Mouse (Mus musculus): Measurements from ENCODE around the gene Irf5.
"Not testable (repeated sequence)": the region's sequence is repeated elsewhere in the genome, so short reads cannot be mapped to it uniquely, and the experiment has no call there.

The Irf5 gene

DNA sequence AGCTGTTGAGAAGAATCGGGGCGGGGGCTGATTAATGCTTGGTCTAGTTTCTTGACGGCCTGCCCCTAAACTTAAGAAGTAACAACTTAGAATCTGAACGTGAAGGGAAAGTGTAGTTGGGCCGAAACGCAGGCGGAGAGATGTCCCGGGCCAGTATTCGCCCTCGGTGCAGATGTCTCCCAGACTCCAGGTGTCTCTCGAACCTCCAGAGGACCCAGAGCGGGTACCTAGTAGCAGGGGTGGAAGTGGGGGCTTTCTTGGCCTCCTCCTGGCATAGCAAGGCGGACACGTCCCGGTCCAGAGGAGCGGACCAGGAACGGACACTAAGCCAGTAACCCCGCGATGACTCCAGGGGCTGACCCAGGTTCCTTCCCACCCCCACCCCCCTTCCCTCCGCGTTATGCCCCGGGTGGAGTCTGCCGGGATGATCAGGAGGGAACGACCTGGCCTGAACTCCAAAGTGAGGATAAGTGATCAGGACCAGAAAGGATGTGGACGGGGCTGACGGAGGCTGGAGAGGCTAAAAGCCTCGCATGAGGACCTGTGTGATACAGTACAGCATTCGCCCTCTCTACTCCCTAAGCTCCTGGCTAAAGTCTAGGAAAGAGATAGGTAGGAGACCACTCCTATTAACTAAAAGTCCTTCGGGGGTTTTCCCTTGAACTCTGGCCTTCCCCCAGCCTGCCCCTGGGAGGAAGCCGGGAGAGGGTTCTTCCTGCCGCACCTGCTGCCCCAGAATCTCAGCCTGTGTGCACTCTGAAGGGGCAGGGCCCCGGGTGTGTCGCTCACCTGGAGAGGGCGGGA, 1.1 kb downstream of the Irf5 start:
- in situ Hi-C loops (cut with MboI, MseI): no loop called here

DNA sequence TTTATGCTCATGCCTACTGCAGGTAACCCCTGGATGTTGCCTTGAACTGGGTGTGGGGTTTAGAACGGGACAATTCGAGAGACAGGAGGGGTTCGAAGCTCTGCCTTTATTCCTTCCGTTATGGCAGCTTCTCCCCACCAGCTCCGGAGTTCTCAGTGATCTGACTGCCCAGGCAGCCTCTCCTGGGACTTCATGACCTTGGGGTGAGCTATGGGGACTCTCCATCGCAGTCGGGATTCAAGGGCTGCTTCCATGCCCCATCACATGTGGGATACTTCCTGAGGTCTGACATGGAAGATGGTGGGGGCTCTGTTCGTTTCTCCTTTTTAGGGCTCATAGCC, 1.7 kb downstream of the Irf5 start:
- in situ Hi-C loops (cut with MboI, MseI): no loop called here

- in situ Hi-C loops (cut with MboI, MseI): no loop called here
These were observed 2.4 kb downstream of the Irf5 start for GRCm38 (mm10) chr6:29528561-29529443.

DNA sequence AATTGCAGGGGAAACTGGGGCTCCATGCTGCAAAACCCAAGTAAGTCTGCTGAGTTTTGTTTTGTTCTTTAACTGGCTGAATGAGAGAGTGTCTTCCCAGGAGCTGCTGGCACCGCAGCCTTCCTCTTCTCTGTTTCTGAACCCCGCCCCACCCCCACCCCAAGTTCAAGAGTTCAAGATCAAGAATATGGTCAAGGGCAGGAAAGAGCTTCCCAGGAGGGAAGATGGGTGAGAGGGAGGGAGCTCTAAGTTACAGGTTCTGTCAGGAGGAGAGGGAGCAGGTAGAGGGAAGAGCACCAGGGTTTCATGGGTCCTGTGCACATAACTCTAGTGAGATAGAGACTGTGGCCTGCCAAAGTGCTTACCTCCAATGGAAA, 3.0 kb downstream of the Irf5 start:
- in situ Hi-C loops (cut with MboI, MseI): no loop called here

DNA sequence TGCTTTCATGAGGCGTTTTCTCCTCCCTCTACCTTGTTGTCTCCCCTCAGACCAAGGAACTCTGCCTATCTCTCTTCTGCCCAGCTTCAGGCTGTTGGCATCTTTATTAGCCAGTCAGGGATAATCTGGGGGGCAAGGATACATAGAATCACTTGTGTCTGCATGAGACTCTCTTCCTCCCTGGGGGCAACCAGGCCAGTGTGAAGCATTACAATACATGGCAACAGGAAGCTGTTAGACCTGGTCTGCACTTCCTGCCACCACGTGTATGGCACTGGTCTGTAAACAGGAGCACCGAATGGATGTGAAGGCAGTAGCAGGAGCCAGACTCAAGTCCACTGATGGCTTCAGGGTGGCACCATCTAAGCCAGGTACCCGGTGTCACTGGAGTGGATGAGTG, 3.6 kb downstream of the Irf5 start:
- in situ Hi-C loops (cut with MboI, MseI): no loop called here

DNA sequence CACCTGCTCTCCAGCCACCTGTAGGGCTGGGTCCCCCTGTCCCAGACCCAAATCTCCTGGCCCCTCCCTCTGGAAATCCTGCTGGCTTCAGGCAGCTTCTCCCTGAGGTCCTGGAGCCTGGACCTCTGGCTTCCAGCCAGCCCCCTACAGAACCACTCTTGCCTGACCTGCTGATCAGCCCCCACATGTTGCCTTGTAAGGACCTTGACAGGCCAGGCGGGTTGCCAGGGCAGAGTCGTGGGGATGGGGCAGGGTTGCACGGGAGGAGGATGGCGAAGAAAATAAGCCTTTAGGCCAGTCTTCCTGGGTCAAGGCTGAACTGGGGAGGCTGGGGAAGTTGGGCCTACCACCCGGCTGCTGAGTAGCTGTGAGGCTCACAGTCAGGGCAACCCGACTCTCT, 8.9 kb downstream of the Irf5 start:
- in situ Hi-C loops (cut with MboI, MseI): no loop called here

- in situ Hi-C loops (cut with MboI, MseI): no loop called here
These were observed 10.3 kb downstream of the Irf5 start for GRCm38 (mm10) chr6:29536651-29537193.

DNA sequence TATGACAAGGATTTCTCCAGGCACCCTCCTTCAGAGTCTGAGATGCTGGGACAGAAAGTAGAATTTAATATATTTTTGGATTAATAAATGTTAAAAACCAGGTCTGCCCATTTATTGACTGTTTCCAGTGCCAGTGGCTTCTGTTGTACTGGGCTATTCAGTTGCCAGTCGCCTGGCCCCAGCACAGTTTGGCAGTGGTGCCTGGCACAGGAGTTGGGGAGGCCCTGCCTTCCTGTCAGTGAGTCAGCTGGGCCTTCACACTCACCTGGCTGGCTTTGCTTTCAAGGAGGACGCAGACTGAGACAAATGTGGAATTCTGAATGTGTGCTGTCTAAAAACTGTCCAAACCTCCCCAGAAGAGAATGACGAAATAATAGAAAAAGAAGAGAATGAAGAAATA, 10.8 kb downstream of the Irf5 start:
- in situ Hi-C loops (cut with MboI, MseI): no loop called here

GRCm38 (mm10) chr6:29539502-29539901, 13.1 kb downstream of the Irf5 start:
- in situ Hi-C loops (cut with MboI, MseI): no loop called here

DNA sequence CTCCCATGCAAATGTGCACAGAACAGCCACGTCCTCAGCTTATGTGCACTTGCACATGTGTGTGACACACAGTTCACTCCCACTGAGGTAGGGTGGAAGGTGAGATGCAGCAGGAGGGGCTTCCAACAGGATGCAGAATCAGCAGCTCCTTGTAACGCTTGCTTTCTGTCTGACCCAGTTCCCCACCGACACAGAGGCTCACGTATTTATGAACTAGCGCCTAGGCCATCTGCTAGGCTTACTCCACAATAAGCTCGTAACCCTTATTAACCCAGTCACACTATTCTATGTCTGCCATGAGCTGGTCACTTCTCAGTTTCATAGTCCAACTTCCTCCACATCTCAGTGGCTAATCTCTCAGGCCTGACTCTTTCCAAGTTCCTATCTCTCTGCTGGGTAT, 13.8 kb downstream of the Irf5 start:
- in situ Hi-C loops (cut with MboI, MseI): no loop called here

DNA sequence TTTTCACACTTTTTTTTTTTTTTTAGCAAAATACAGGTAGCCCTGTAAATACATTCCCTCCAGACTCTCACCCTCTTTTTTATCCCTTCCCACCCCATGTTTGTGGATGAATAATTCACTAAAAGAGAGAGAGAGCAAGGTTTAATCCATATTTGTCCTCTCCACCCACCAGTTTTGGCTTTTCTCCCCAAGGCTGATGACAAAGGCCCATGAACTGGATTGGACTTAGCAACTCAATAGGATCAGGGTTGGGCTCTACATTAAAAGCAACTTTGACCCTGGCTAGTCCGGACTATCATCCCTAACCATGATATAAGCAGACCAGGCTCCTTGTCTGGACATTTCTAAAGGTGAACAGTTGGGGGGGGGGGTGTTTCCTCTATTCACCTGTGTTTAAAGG, 14.5 kb downstream of the Irf5 start:
- in situ Hi-C loops (cut with MboI, MseI): no loop called here

DNA sequence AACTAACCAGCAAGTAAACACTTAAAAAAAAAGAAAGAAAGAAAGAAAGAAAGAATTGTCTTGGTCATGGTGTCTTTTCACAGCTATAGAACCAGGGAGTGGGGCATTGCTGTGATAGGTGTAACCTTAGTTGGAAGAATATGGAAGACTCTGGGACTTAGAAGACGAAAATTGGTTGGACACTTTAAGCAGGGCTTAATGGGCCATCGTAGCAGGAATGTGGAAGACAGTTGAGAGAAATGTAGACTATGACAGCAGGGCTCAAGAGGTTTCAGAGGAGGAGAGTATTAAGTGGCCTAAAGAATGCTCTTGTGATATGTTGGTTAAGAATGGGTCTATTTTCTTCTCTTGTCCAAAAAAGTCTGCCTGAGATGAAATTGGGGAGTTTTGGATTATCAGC, 19.2 kb downstream of the Irf5 start:
- in situ Hi-C loops (cut with MboI, MseI): no loop called here

DNA sequence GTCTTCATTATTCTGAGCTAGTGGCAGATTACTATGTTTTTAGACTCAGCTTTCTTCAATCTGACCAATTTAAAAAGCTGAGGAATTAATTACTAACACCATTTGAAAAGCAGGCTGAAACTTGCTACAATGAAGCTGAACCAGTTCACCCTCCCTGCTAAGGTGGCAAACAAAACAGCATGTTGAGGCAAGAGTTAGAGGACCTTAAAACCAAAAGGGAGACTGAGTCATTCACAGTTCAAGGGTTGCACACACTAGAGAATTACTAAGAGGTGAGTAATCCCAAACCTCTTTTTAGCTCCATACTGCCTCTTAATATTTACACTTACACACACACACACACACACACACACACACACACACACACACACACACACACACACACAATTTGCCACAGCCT, 21.2 kb downstream of the Irf5 start:
- in situ Hi-C loops (cut with MboI, MseI): no loop called here

GRCm38 (mm10) chr6:29548086-29548485, 21.7 kb downstream of the Irf5 start:
- in situ Hi-C loops (cut with MboI, MseI): no loop called here

GRCm38 (mm10) chr6:29552526-29552925, 26.1 kb downstream of the Irf5 start:
- in situ Hi-C loops (cut with MboI, MseI): no loop called here

- in situ Hi-C loops (cut with MboI, MseI): loop anchor here (5.0 kb wide), 1 partner anchor 35 kb away; no protein-coding TSS in a partner anchor
These were observed 30.7 kb downstream of the Irf5 start for GRCm38 (mm10) chr6:29557112-29557511.

DNA sequence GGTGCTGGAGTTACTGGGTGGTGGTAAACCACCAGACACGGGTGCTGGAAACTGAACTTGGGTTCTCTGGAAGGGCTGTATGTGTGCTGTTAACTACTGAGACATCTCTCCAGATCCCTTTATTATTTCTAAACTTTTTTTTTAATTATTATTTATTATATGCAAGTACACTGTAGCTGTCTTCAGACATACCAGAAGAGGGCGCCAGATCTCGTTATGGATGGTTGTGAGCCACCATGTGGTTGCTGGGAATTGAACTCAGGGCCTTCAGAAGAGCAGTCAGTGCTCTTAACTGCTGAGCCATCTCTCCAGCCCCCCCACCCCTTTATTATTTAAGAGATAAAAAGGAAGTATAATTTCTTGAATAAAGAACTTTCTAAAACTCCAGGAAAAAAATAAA, 50.0 kb downstream of the Irf5 start:
- in situ Hi-C loops (cut with MboI, MseI): not testable (repeated sequence)

DNA sequence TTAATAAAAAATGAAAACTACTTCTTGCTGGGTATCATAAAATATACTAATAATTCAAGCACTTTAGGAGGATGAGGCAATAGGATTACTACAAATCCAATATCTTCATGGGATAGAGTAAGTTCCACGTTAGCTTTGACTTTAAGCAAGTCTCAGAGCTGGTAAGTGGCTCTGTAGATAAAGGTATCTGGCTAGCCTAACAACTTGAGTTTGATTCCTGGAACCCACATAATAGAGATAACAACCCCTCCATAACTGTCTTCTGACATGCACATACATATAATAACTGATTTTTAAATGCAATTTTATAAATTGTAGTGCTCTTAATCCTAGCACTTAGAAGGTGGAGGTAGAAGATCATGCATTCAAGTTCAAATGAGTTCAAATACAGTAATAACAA, 54.3 kb downstream of the Irf5 start:
- in situ Hi-C loops (cut with MboI, MseI): no loop called here

- in situ Hi-C loops (cut with MboI, MseI): no loop called here
These were observed 54.8 kb downstream of the Irf5 start for GRCm38 (mm10) chr6:29581202-29581601.

All from T-helper 2 cell (primary cell).